Mouse (Mus musculus): Measurements from ENCODE around the gene Shc4. TPM values are rescaled to one million over a fixed set of nuclear protein-coding genes. Genes with fewer than 3 reads are reported as not detected.

The Shc4 gene
- 1 to 10 TPM; 4.9 to 6.3 (median 5.3) TPM for total RNA-seq (2022)

- no peak for DNase-seq (ENCODE audit: low spot score in 2 of 2)
Observed at GRCm38 (mm10) chr2:125724086-125724430, at the start of gene Shc4. Shc4 (minus strand) TSS chr2:125724148.

GRCm38 (mm10) chr2:125765029-125765428 lies 41.1 kb upstream of the Shc4 start:
- DNase-seq (ENCODE audit: low spot score in 2 of 2) = no peak

GRCm38 (mm10) chr2:125764531-125764930 lies 40.6 kb upstream of the Shc4 start:
- no peak for DNase-seq (ENCODE audit: low spot score in 2 of 2)

- DNase-seq (ENCODE audit: low spot score in 2 of 2) = no peak
Observed at GRCm38 (mm10) chr2:125749330-125749729, 25.4 kb upstream of the Shc4 start.

- DNase-seq (ENCODE audit: low spot score in 2 of 2) = no peak
Observed at GRCm38 (mm10) chr2:125739338-125739737, 15.4 kb upstream of the Shc4 start.

- no peak for DNase-seq (ENCODE audit: low spot score in 2 of 2)
Observed at GRCm38 (mm10) chr2:125738718-125739117, 14.8 kb upstream of the Shc4 start.

- no peak for DNase-seq (ENCODE audit: low spot score in 2 of 2)
Observed at GRCm38 (mm10) chr2:125736025-125736343, 12.0 kb upstream of the Shc4 start.

GRCm38 (mm10) chr2:125735333-125736024 lies 11.5 kb upstream of the Shc4 start:
- DNase-seq (ENCODE audit: low spot score in 2 of 2) = no peak

- no peak for DNase-seq (ENCODE audit: low spot score in 2 of 2)
Observed at GRCm38 (mm10) chr2:125734741-125735140, 10.8 kb upstream of the Shc4 start.

GRCm38 (mm10) chr2:125731763-125732560 lies 8.0 kb upstream of the Shc4 start:
- DNase-seq (ENCODE audit: low spot score in 2 of 2) = peak; percentile 88 to 93

- DNase-seq (ENCODE audit: low spot score in 2 of 2) = no peak
Observed at GRCm38 (mm10) chr2:125724546-125725114, 682 bp upstream of the Shc4 start.

- DNase-seq (ENCODE audit: low spot score in 2 of 2) = peak in 1 of 2 experiments; percentile 44
Observed at GRCm38 (mm10) chr2:125723408-125724085, 401 bp downstream of the Shc4 start.

GRCm38 (mm10) chr2:125723086-125723407 lies 901 bp downstream of the Shc4 start:
- no peak for DNase-seq (ENCODE audit: low spot score in 2 of 2)

GRCm38 (mm10) chr2:125716599-125716998 lies 7.3 kb downstream of the Shc4 start:
- no peak for DNase-seq (ENCODE audit: low spot score in 2 of 2)

- DNase-seq (ENCODE audit: low spot score in 2 of 2) = no peak
Observed at GRCm38 (mm10) chr2:125706510-125706921, 17.4 kb downstream of the Shc4 start.

- DNase-seq (ENCODE audit: low spot score in 2 of 2) = no peak
Observed at GRCm38 (mm10) chr2:125704907-125705631, 18.9 kb downstream of the Shc4 start.

GRCm38 (mm10) chr2:125702851-125703250 lies 21.1 kb downstream of the Shc4 start:
- no peak for DNase-seq (ENCODE audit: low spot score in 2 of 2)

GRCm38 (mm10) chr2:125701606-125702005 lies 22.3 kb downstream of the Shc4 start:
- no peak for DNase-seq (ENCODE audit: low spot score in 2 of 2)

- no peak for DNase-seq (ENCODE audit: low spot score in 2 of 2)
Observed at GRCm38 (mm10) chr2:125696219-125696618, 27.7 kb downstream of the Shc4 start.

GRCm38 (mm10) chr2:125694798-125695197 lies 29.1 kb downstream of the Shc4 start:
- no peak for DNase-seq (ENCODE audit: low spot score in 2 of 2)

- DNase-seq (ENCODE audit: low spot score in 2 of 2) = no peak
Observed at GRCm38 (mm10) chr2:125692010-125692409, 31.9 kb downstream of the Shc4 start.
